Mouse (Mus musculus) stomach, postnatal 0 days (tissue): ENCODE data around the gene Dapk2.

Source experiments
- CTCF ChIP-seq: IDR thresholded peaks from 2 replicates; pipeline ENCODE4 v1.5.1; 2016; ENCODE audit warnings: antibody characterized with exemption, low read depth, mild to moderate bottlenecking, moderate library complexity
- EP300 ChIP-seq: optimal IDR thresholded peaks from 2 replicates; pipeline ENCODE3; 2016; ENCODE audit warnings: antibody characterized with exemption

GRCm38 (mm10) chr9:66153594-66153993 is 4.4 kb upstream of the Dapk2 start:
- TF ChIP-seq CTCF (no peak), EP300 (no peak)
